Mouse (Mus musculus): Measurements from ENCODE around the gene Ddc. TPM values are rescaled to one million over a fixed set of nuclear protein-coding genes. Genes with fewer than 3 reads are reported as not detected.

Gene Ddc
- total and polyA plus RNA-seq, 3 experiments, result 0.91 to 2.3 (median 1.3) TPM

DNA sequence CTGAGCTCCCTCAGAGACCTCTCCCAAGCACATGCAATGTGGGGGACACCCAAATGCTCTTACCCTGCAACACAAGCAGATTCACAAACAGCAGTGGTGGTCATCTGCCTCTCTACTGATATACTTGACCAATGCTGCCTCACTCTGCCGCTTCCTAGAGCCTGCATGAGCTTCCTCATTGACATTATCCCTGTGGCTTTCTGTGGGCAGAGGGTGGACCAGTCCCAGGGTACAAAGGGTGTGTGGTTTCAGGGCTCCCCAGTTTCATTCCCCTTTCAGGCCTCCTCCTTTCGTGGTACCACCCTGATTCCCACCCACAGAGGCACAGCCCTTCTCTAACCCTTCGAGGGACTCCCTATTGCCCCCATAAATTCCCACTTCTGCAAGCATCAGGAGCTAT is 120.7 kb downstream of the Ddc start:
- Histone ChIP-seq H3K4me3 (no peak overlapping the region), H3K36me3 (ENCODE audit: control insufficient read depth, insufficient read depth, low read length) (no peaks in the 10 kb centered on the region), H3K9ac (ENCODE audit: low read depth, low read length) (no peak overlapping the region), H3K4me1 (ENCODE audit: control insufficient read depth, insufficient read depth, low read length) (no peaks in the 10 kb centered on the region), H3K27me3 (ENCODE audit: control insufficient read depth, insufficient read depth, low read length) (no peaks in the 10 kb centered on the region), H3K79me2 (replicated peaks; ENCODE audit: control insufficient read depth, insufficient read depth, low read length) (no peaks in the 10 kb centered on the region), H3K27ac (no peak overlapping the region)
- no peak for DNase-seq
- WGBS, result 58% methylated on average over 3 of the region's 3 CpGs
- intact Hi-C loops (cut with DNase I), result no loop called here
- TF ChIP-seq CTCF (IDR thresholded peaks at IDR 0.05) (no peak), POLR2A (IDR thresholded peaks at IDR 0.05; ENCODE audit: insufficient read depth, low read depth, low read length) (no peak), EP300 (IDR thresholded peaks at IDR 0.05; ENCODE audit: insufficient read depth, low read depth, low read length) (no peak)

DNA sequence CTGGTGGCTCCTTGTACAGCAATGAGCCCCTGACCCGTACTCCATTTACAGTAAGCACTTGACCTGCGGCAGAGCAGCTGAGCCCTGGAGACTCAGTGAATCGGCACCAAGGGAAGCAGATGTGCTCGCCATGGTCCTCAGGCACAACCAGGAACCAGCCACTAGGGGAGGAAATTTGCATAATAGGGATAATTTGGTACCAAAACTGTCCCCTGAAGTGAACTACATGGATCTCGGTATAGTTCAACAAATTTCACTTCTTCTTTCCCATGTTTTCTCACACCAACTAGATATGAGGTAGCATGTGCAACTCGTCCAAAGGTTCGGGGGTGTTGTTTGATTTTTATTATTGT is 121.1 kb downstream of the Ddc start:
- WGBS, result 83% methylated on average over 7 of the region's 7 CpGs

GRCm38 (mm10) chr11:11776071-11776821 is 121.7 kb downstream of the Ddc start:
- Histone ChIP-seq H3K27ac (no peak overlapping the region), H3K27me3 (ENCODE audit: control insufficient read depth, insufficient read depth, low read length) (no peaks in the 10 kb centered on the region), H3K4me3 (no peak overlapping the region), H3K9ac (ENCODE audit: low read depth, low read length) (no peak overlapping the region), H3K4me1 (ENCODE audit: control insufficient read depth, insufficient read depth, low read length) (no peaks in the 10 kb centered on the region), H3K36me3 (ENCODE audit: control insufficient read depth, insufficient read depth, low read length) (no peaks in the 10 kb centered on the region), H3K79me2 (replicated peaks; ENCODE audit: control insufficient read depth, insufficient read depth, low read length) (no peaks in the 10 kb centered on the region)
- WGBS, result 66% methylated on average over 4 of the region's 4 CpGs
- TF ChIP-seq EP300 (IDR thresholded peaks at IDR 0.05; ENCODE audit: insufficient read depth, low read depth, low read length) (no peak), CTCF (IDR thresholded peaks at IDR 0.05) (no peak), POLR2A (IDR thresholded peaks at IDR 0.05; ENCODE audit: insufficient read depth, low read depth, low read length) (no peak)
- intact Hi-C loops (cut with DNase I), result no loop called here
- no peak for DNase-seq

More for the DNA sequence above, 121.1 kb downstream of the Ddc start:
- H3K4me3 ChIP-seq, result no peak overlapping the region
- no peaks in the 10 kb centered on the region for H3K4me1 ChIP-seq (ENCODE audit: control insufficient read depth, insufficient read depth, low read length)
- intact Hi-C loops (cut with DNase I), result no loop called here
- TF ChIP-seq POLR2A (IDR thresholded peaks at IDR 0.05; ENCODE audit: insufficient read depth, low read depth, low read length), result no peak
- TF ChIP-seq CTCF (IDR thresholded peaks at IDR 0.05), result no peak
- TF ChIP-seq EP300 (IDR thresholded peaks at IDR 0.05; ENCODE audit: insufficient read depth, low read depth, low read length), result no peak
- no peak overlapping the region for H3K9ac ChIP-seq (ENCODE audit: low read depth, low read length)
- no peaks in the 10 kb centered on the region for H3K79me2 ChIP-seq (replicated peaks; ENCODE audit: control insufficient read depth, insufficient read depth, low read length)
- no peaks in the 10 kb centered on the region for H3K36me3 ChIP-seq (ENCODE audit: control insufficient read depth, insufficient read depth, low read length)
- no peaks in the 10 kb centered on the region for H3K27me3 ChIP-seq (ENCODE audit: control insufficient read depth, insufficient read depth, low read length)
- no peak for DNase-seq
- no peak overlapping the region for H3K27ac ChIP-seq

- WGBS, result 87% methylated on average over 5 of the region's 5 CpGs
Observed at GRCm38 (mm10) chr11:11774893-11775292, 123.1 kb downstream of the Ddc start.

GRCm38 (mm10) chr11:11774384-11774783 is 123.6 kb downstream of the Ddc start:
- H3K79me2 ChIP-seq (replicated peaks; ENCODE audit: control insufficient read depth, insufficient read depth, low read length), result no peaks in the 10 kb centered on the region
- no peak for DNase-seq
- no peak overlapping the region for H3K27ac ChIP-seq
- no peak overlapping the region for H3K9ac ChIP-seq (ENCODE audit: low read depth, low read length)
- no peaks in the 10 kb centered on the region for H3K27me3 ChIP-seq (ENCODE audit: control insufficient read depth, insufficient read depth, low read length)
- H3K4me1 ChIP-seq (ENCODE audit: control insufficient read depth, insufficient read depth, low read length), result no peaks in the 10 kb centered on the region
- no peak overlapping the region for H3K4me3 ChIP-seq
- intact Hi-C loops (cut with DNase I), result no loop called here
- TF ChIP-seq POLR2A (IDR thresholded peaks at IDR 0.05; ENCODE audit: insufficient read depth, low read depth, low read length) (no peak), CTCF (IDR thresholded peaks at IDR 0.05) (no peak)
- 91% methylated on average over 4 of the region's 4 CpGs for WGBS
- no peaks in the 10 kb centered on the region for H3K36me3 ChIP-seq (ENCODE audit: control insufficient read depth, insufficient read depth, low read length)

More at GRCm38 (mm10) chr11:11774893-11775292, 123.1 kb downstream of the Ddc start:
- H3K4me1 ChIP-seq (ENCODE audit: control insufficient read depth, insufficient read depth, low read length), result no peaks in the 10 kb centered on the region
- DNase-seq, result no peak
- no peaks in the 10 kb centered on the region for H3K36me3 ChIP-seq (ENCODE audit: control insufficient read depth, insufficient read depth, low read length)
- H3K27me3 ChIP-seq (ENCODE audit: control insufficient read depth, insufficient read depth, low read length), result no peaks in the 10 kb centered on the region
- no peaks in the 10 kb centered on the region for H3K79me2 ChIP-seq (replicated peaks; ENCODE audit: control insufficient read depth, insufficient read depth, low read length)
- TF ChIP-seq CTCF (IDR thresholded peaks at IDR 0.05) (no peak), POLR2A (IDR thresholded peaks at IDR 0.05; ENCODE audit: insufficient read depth, low read depth, low read length) (no peak), EP300 (IDR thresholded peaks at IDR 0.05; ENCODE audit: insufficient read depth, low read depth, low read length) (no peak)
- intact Hi-C loops (cut with DNase I), result no loop called here
- H3K4me3 ChIP-seq, result no peak overlapping the region
- no peak overlapping the region for H3K9ac ChIP-seq (ENCODE audit: low read depth, low read length)
- H3K27ac ChIP-seq, result no peak overlapping the region

DNA sequence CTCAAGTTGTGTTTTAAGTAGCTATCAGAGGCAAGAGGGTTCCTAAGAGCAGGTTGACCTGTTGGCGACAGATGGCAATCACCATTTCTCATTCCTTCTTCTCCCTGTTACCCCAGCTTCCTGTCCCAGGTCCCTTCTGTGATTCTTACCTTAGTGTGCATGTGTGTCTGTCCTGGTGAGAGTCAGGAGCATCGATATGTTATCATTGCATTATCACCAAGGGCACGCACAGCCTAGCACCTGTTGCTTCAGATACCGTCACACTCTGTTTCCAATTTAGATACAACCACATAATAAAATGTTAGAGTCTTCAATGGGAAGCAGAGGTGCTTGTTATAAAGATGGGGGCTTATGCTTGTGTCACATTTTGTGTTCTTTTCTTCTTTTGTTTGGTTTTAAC is 125.7 kb downstream of the Ddc start:
- Histone ChIP-seq H3K4me3 (no peak overlapping the region), H3K79me2 (replicated peaks; ENCODE audit: control insufficient read depth, insufficient read depth, low read length) (no peaks in the 10 kb centered on the region), H3K27ac (no peak overlapping the region), H3K9ac (ENCODE audit: low read depth, low read length) (no peak overlapping the region), H3K36me3 (ENCODE audit: control insufficient read depth, insufficient read depth, low read length) (no peaks in the 10 kb centered on the region), H3K27me3 (ENCODE audit: control insufficient read depth, insufficient read depth, low read length) (no peaks in the 10 kb centered on the region), H3K4me1 (ENCODE audit: control insufficient read depth, insufficient read depth, low read length) (no peaks in the 10 kb centered on the region)
- TF ChIP-seq EP300 (IDR thresholded peaks at IDR 0.05; ENCODE audit: insufficient read depth, low read depth, low read length) (no peak), CTCF (IDR thresholded peaks at IDR 0.05) (no peak), POLR2A (IDR thresholded peaks at IDR 0.05; ENCODE audit: insufficient read depth, low read depth, low read length) (no peak)
- DNase-seq, result no peak
- 77% methylated on average over 4 of the region's 4 CpGs for WGBS
- intact Hi-C loops (cut with DNase I), result no loop called here
